9 mouse cellular contexts compared by ENCODE assay signal in genomic region chr5:43081561-43082534, GRCm38 (mm10).
A peak's percentile ranks its signal among the peaks of the same experiment; 100 is the strongest.
DNase-seq lines count a peak whose midpoint lies in the region; ATAC-seq and TF ChIP-seq lines count a peak whose summit lies in the region.
"Had no signal": no experiment of that assay in that cellular context is flagged by ENCODE, and none has a peak within 500 bp of the region (broad histone marks: within the 10 kb centered on the region; RNA-seq: fewer than 3 reads in every experiment).

No protein-coding gene starts in this region.

- H3K27me3 ChIP-seq in lung, embryonic 14.5 days (ENCODE audit: insufficient read depth, low read length), result no peaks in the 10 kb centered on the region
- H3K27me3 ChIP-seq: embryonic facial prominence, embryonic 12.5 days had no signal

- no peak overlapping the region for H3K4me2 ChIP-seq in lung, embryonic 14.5 days
- H3K4me2 ChIP-seq: embryonic facial prominence, embryonic 12.5 days had no signal

- no peak for TF ChIP-seq CTCF in lung, embryonic 14.5 days (IDR thresholded peaks at IDR 0.05; ENCODE audit: low read depth)
- no peak for TF ChIP-seq CTCF in lung, adult 2 months (IDR thresholded peaks at IDR 0.05; ENCODE audit: insufficient read depth, low read length)

- H3K36me3 ChIP-seq in lung, embryonic 14.5 days (ENCODE audit: insufficient read depth), result no peaks in the 10 kb centered on the region
- H3K36me3 ChIP-seq: embryonic facial prominence, embryonic 12.5 days had no signal

- WGBS in lung, embryonic 14.5 days, result 38% methylated on average over 11 of the region's 11 CpGs
- WGBS in lung, adult 2 months, result 25% methylated on average over 11 of the region's 11 CpGs

- no peak overlapping the region for H3K4me3 ChIP-seq in lung, embryonic 14.5 days (ENCODE audit: low read depth, low read length)
- H3K4me3 ChIP-seq in lung, adult 2 months (replicated peaks; ENCODE audit: extremely low read depth, low read depth, low read length), result no peak overlapping the region
- H3K4me3 ChIP-seq: embryonic facial prominence, embryonic 12.5 days had no signal

- peak; percentile 38; the same call in 1 of the 2 replicates for ATAC-seq in lung, embryonic 14.5 days (ENCODE audit: insufficient read depth)
- ATAC-seq in megakaryocyte-erythroid progenitor cell, adult 5-6 weeks (replicated peaks; ENCODE audit: low FRiP score, low TSS enrichment, poor library complexity, severe bottlenecking), result 0 out of 2 replicates have a peak, but pooled peaks have one; percentile 59

- intact Hi-C loops in left cerebral cortex, postnatal 14 days (cut with DNase I), result no loop called here

- peak; percentile 21 to 56 for DNase-seq in adrenal gland, adult (ENCODE audit: inconsistent age in 2 of 2, low spot score in 1 of 2)
- no peak for DNase-seq in adrenal gland, postnatal 4 days (ENCODE audit: low spot score in 2 of 2)
- DNase-seq in lung, embryonic 14.5 days, result peak; percentile 71
- no peak for DNase-seq in lung, adult 2 months
- DNase-seq in forelimb bud, embryonic 11.5 days (ENCODE audit: low read depth, low spot score), result peak; percentile 25
- DNase-seq in left cerebral cortex, postnatal 14 days (ENCODE audit: low spot score in 2 of 2), result no peak
- DNase-seq in left cerebral cortex, adult 9 months (ENCODE audit: low spot score in 2 of 2), result no peak

- no peak overlapping the region for H3K9ac ChIP-seq in lung, embryonic 14.5 days
- H3K9ac ChIP-seq: embryonic facial prominence, embryonic 12.5 days had no signal

- H3K27ac ChIP-seq in lung, embryonic 14.5 days (ENCODE audit: low read depth), result no peak overlapping the region
- H3K27ac ChIP-seq: embryonic facial prominence, embryonic 12.5 days had no signal

- H3K4me1 ChIP-seq in lung, embryonic 14.5 days (ENCODE audit: insufficient read depth), result no peaks in the 10 kb centered on the region
- no peaks in the 10 kb centered on the region for H3K4me1 ChIP-seq in lung, adult 2 months (ENCODE audit: control insufficient read depth, insufficient read depth, low read length)
- H3K4me1 ChIP-seq: embryonic facial prominence, embryonic 12.5 days had no signal

- H3K9me3 ChIP-seq in lung, embryonic 14.5 days (ENCODE audit: low read depth, low read length), result no peaks in the 10 kb centered on the region
- H3K9me3 ChIP-seq: embryonic facial prominence, embryonic 12.5 days had no signal

- TF ChIP-seq POLR2A in lung, adult 2 months (IDR thresholded peaks at IDR 0.05; ENCODE audit: borderline replicate concordance, extremely low read depth, low read depth, low read length), result no peak

Comparison
In these comparisons a context has a peak if more than half of its experiments do, and no peak if none do; other contexts are left out.
1. DNase-seq: peak in adrenal gland, adult (2 of 2), lung, embryonic 14.5 days (single experiment) and forelimb bud, embryonic 11.5 days (single experiment); none in adrenal gland, postnatal 4 days (0 of 2), lung, adult 2 months (single experiment), left cerebral cortex, postnatal 14 days (0 of 2) and left cerebral cortex, adult 9 months (0 of 2).